Mouse (Mus musculus): ENCODE measurements around the gene Rab3il1. TPM values are rescaled to one million over a fixed set of nuclear protein-coding genes. Genes with fewer than 3 reads are reported as not detected.

Rab3il1 gene
- polyA plus RNA-seq, 1 experiment from 2014 or later = 23.8 TPM

- no peak overlapping the region for H3K4me3 ChIP-seq (replicated peaks; ENCODE audit: low read length)
- 88% methylated on average over 3 of the region's 3 CpGs for WGBS
- H3K4me1 ChIP-seq (replicated peaks; ENCODE audit: control insufficient read depth, insufficient read depth, low read length) = no peaks in the 10 kb centered on the region
- H3K4me2 ChIP-seq (replicated peaks) = no peak overlapping the region
- no peak overlapping the region for H3K27ac ChIP-seq
- DNase-seq (ENCODE audit: low spot score) (no peak), ATAC-seq (ENCODE audit: low FRiP score) (no peak)
- peaks cover 37% of the 10 kb centered on the region for H3K36me3 ChIP-seq (replicated peaks; ENCODE audit: control insufficient read depth, insufficient read depth)
- H3K27me3 ChIP-seq (ENCODE audit: control insufficient read depth, insufficient read depth, low read length) = no peaks in the 10 kb centered on the region
- no peak overlapping the region for H3K9ac ChIP-seq
- H3K9me3 ChIP-seq (ENCODE audit: control insufficient read depth, low read length) = no peaks in the 10 kb centered on the region
These were observed 53.8 kb downstream of the Rab3il1 start for GRCm38 (mm10) chr19:10055261-10055660.

GRCm38 (mm10) chr19:10055783-10056660 is 54.6 kb downstream of the Rab3il1 start:
- H3K4me2 ChIP-seq (replicated peaks) = no peak overlapping the region
- ATAC-seq (ENCODE audit: low FRiP score) = 0 out of 2 replicates have a peak, but pooled peaks have one; percentile 21
- no peak overlapping the region for H3K9ac ChIP-seq
- H3K9me3 ChIP-seq (ENCODE audit: control insufficient read depth, low read length) = no peaks in the 10 kb centered on the region
- peaks cover 38% of the 10 kb centered on the region for H3K36me3 ChIP-seq (replicated peaks; ENCODE audit: control insufficient read depth, insufficient read depth)
- H3K27ac ChIP-seq = no peak overlapping the region
- DNase-seq (ENCODE audit: low spot score) = no peak
- H3K27me3 ChIP-seq (ENCODE audit: control insufficient read depth, insufficient read depth, low read length) = no peaks in the 10 kb centered on the region
- 87% methylated on average over 22 of the region's 22 CpGs for WGBS
- H3K4me3 ChIP-seq (replicated peaks; ENCODE audit: low read length) = no peak overlapping the region
- H3K4me1 ChIP-seq (replicated peaks; ENCODE audit: control insufficient read depth, insufficient read depth, low read length) = no peaks in the 10 kb centered on the region; the same call in 1 of the 2 replicates

GRCm38 (mm10) chr19:10056686-10057085 is 55.2 kb downstream of the Rab3il1 start:
- Histone ChIP-seq H3K36me3 (replicated peaks; ENCODE audit: control insufficient read depth, insufficient read depth) (peaks cover 45% of the 10 kb centered on the region), H3K4me2 (replicated peaks) (no peak overlapping the region), H3K27ac (no peak overlapping the region), H3K4me1 (replicated peaks; ENCODE audit: control insufficient read depth, insufficient read depth, low read length) (no peaks in the 10 kb centered on the region; the same call in 1 of the 2 replicates), H3K4me3 (replicated peaks; ENCODE audit: low read length) (no peak overlapping the region), H3K27me3 (ENCODE audit: control insufficient read depth, insufficient read depth, low read length) (no peaks in the 10 kb centered on the region), H3K9me3 (ENCODE audit: control insufficient read depth, low read length) (no peaks in the 10 kb centered on the region), H3K9ac (no peak overlapping the region)
- DNase-seq (ENCODE audit: low spot score) (no peak), ATAC-seq (ENCODE audit: low FRiP score) (no peak)
- 92% methylated on average over 3 of the region's 3 CpGs for WGBS

- no peak for ATAC-seq (ENCODE audit: low FRiP score)
- 64% methylated on average over 11 of the region's 11 CpGs for WGBS
These were observed 56.2 kb downstream of the Rab3il1 start for GRCm38 (mm10) chr19:10057486-10058351.

GRCm38 (mm10) chr19:10058352-10058825 is 56.9 kb downstream of the Rab3il1 start:
- no peaks in the 10 kb centered on the region for H3K9me3 ChIP-seq (ENCODE audit: control insufficient read depth, low read length)
- no peak for DNase-seq (ENCODE audit: low spot score)
- H3K4me3 ChIP-seq (replicated peaks; ENCODE audit: low read length) = no peak overlapping the region
- H3K27me3 ChIP-seq (ENCODE audit: control insufficient read depth, insufficient read depth, low read length) = no peaks in the 10 kb centered on the region
- no peak overlapping the region for H3K27ac ChIP-seq
- no peak overlapping the region for H3K9ac ChIP-seq
- H3K4me2 ChIP-seq (replicated peaks) = no peak overlapping the region
- no peak for ATAC-seq (ENCODE audit: low FRiP score)
- H3K4me1 ChIP-seq (replicated peaks; ENCODE audit: control insufficient read depth, insufficient read depth, low read length) = no peaks in the 10 kb centered on the region; the same call in 1 of the 2 replicates
- H3K36me3 ChIP-seq (replicated peaks; ENCODE audit: control insufficient read depth, insufficient read depth) = peaks cover 53% of the 10 kb centered on the region
- WGBS = 96% methylated on average over 1 of the region's 1 CpGs

More at GRCm38 (mm10) chr19:10057486-10058351, 56.2 kb downstream of the Rab3il1 start:
- Histone ChIP-seq H3K9me3 (ENCODE audit: control insufficient read depth, low read length) (no peaks in the 10 kb centered on the region), H3K9ac (no peak overlapping the region), H3K36me3 (replicated peaks; ENCODE audit: control insufficient read depth, insufficient read depth) (peaks cover 53% of the 10 kb centered on the region), H3K27me3 (ENCODE audit: control insufficient read depth, insufficient read depth, low read length) (no peaks in the 10 kb centered on the region), H3K27ac (no peak overlapping the region), H3K4me1 (replicated peaks; ENCODE audit: control insufficient read depth, insufficient read depth, low read length) (no peaks in the 10 kb centered on the region; the same call in 1 of the 2 replicates), H3K4me2 (replicated peaks) (no peak overlapping the region), H3K4me3 (replicated peaks; ENCODE audit: low read length) (no peak overlapping the region)
- no peak for DNase-seq (ENCODE audit: low spot score)

GRCm38 (mm10) chr19:10058876-10059427 is 57.5 kb downstream of the Rab3il1 start:
- Histone ChIP-seq H3K9me3 (ENCODE audit: control insufficient read depth, low read length) (no peaks in the 10 kb centered on the region), H3K4me2 (replicated peaks) (no peak overlapping the region), H3K36me3 (replicated peaks; ENCODE audit: control insufficient read depth, insufficient read depth) (peaks cover 55% of the 10 kb centered on the region), H3K9ac (no peak overlapping the region), H3K4me3 (replicated peaks; ENCODE audit: low read length) (no peak overlapping the region), H3K27ac (no peak overlapping the region), H3K4me1 (replicated peaks; ENCODE audit: control insufficient read depth, insufficient read depth, low read length) (no peaks in the 10 kb centered on the region; the same call in 1 of the 2 replicates), H3K27me3 (ENCODE audit: control insufficient read depth, insufficient read depth, low read length) (no peaks in the 10 kb centered on the region)
- no peak for DNase-seq (ENCODE audit: low spot score)
- WGBS = 64% methylated on average over 9 of the region's 9 CpGs
- ATAC-seq (ENCODE audit: low FRiP score) = no peak

- Histone ChIP-seq H3K9ac (no peak overlapping the region), H3K4me3 (replicated peaks; ENCODE audit: low read length) (no peak overlapping the region), H3K4me2 (replicated peaks) (no peak overlapping the region), H3K9me3 (ENCODE audit: control insufficient read depth, low read length) (no peaks in the 10 kb centered on the region), H3K27ac (0 out of 2 replicates have a peak overlapping the region, but pooled peaks have one; percentile 39), H3K36me3 (replicated peaks; ENCODE audit: control insufficient read depth, insufficient read depth) (peaks cover 66% of the 10 kb centered on the region), H3K27me3 (ENCODE audit: control insufficient read depth, insufficient read depth, low read length) (no peaks in the 10 kb centered on the region), H3K4me1 (replicated peaks; ENCODE audit: control insufficient read depth, insufficient read depth, low read length) (no peaks in the 10 kb centered on the region; the same call in 1 of the 2 replicates)
- ATAC-seq (ENCODE audit: low FRiP score) = 0 out of 2 replicates have a peak, but pooled peaks have one; percentile 38
- WGBS = 62% methylated on average over 10 of the region's 10 CpGs
- DNase-seq (ENCODE audit: low spot score) = peak; percentile 73
These were observed 58.6 kb downstream of the Rab3il1 start for GRCm38 (mm10) chr19:10059911-10060567.

GRCm38 (mm10) chr19:10060783-10061590 is 59.5 kb downstream of the Rab3il1 start:
- Histone ChIP-seq H3K4me1 (replicated peaks; ENCODE audit: control insufficient read depth, insufficient read depth, low read length) (no peaks in the 10 kb centered on the region; the same call in 1 of the 2 replicates), H3K4me3 (replicated peaks; ENCODE audit: low read length) (no peak overlapping the region), H3K9me3 (ENCODE audit: control insufficient read depth, low read length) (no peaks in the 10 kb centered on the region), H3K4me2 (replicated peaks) (no peak overlapping the region), H3K9ac (no peak overlapping the region), H3K27me3 (ENCODE audit: control insufficient read depth, insufficient read depth, low read length) (no peaks in the 10 kb centered on the region), H3K36me3 (replicated peaks; ENCODE audit: control insufficient read depth, insufficient read depth) (peaks cover 75% of the 10 kb centered on the region), H3K27ac (0 out of 2 replicates have a peak overlapping the region, but pooled peaks have one; percentile 39)
- ATAC-seq (ENCODE audit: low FRiP score) = no peak
- 46% methylated on average over 8 of the region's 8 CpGs for WGBS
- no peak for DNase-seq (ENCODE audit: low spot score)

Measured in hindbrain, embryonic 14.5 days (tissue).